Comparison of ENCODE assay signal across 15 mouse cellular contexts in genomic region chr10:128575063-128575462, GRCm38 (mm10). TPM values are rescaled to one million over a fixed set of nuclear protein-coding genes. Genes with fewer than 3 reads are reported as not detected.
DNase-seq lines count a peak whose midpoint lies in the region; ATAC-seq and TF ChIP-seq lines count a peak whose summit lies in the region.
"Had no signal": no experiment of that assay in that cellular context is flagged by ENCODE, and none has a peak within 500 bp of the region (broad histone marks: within the 10 kb centered on the region; RNA-seq: fewer than 3 reads in every experiment).

No protein-coding gene starts in this region.

- H3K27me3 ChIP-seq in hindbrain, postnatal 0 days (ENCODE audit: insufficient read depth, low read length), result no peaks in the 10 kb centered on the region
- H3K27me3 ChIP-seq in hindbrain, embryonic 10.5 days (ENCODE audit: insufficient read depth, poor library complexity, severe bottlenecking), result no peaks in the 10 kb centered on the region
- no peaks in the 10 kb centered on the region for H3K27me3 ChIP-seq in stomach, postnatal 0 days (ENCODE audit: control insufficient read depth, insufficient read depth, low read length)
- H3K27me3 ChIP-seq: intestine, embryonic 15.5 days; limb, embryonic 15.5 days; neural tube, embryonic 13.5 days had no signal

- peak; percentile 17; the same call in 1 of the 2 replicates for TF ChIP-seq CTCF in hindbrain, postnatal 0 days (IDR thresholded peaks at IDR 0.05; ENCODE audit: low read depth)
- peak; percentile 65 for TF ChIP-seq CTCF in stomach, postnatal 0 days (IDR thresholded peaks at IDR 0.05; ENCODE audit: low read depth)

- H3K9me3 ChIP-seq in hindbrain, postnatal 0 days (ENCODE audit: low read length), result no peaks in the 10 kb centered on the region
- 0 out of 2 replicates have a peak, but pooled peaks cover 2% of the 10 kb centered on the region for H3K9me3 ChIP-seq in hindbrain, embryonic 10.5 days
- no peaks in the 10 kb centered on the region for H3K9me3 ChIP-seq in stomach, postnatal 0 days (ENCODE audit: control insufficient read depth, low read length)
- H3K9me3 ChIP-seq: heart, embryonic 10.5 days; intestine, embryonic 15.5 days; limb, embryonic 15.5 days; midbrain, embryonic 10.5 days; neural tube, embryonic 13.5 days had no signal

- H3K9ac ChIP-seq in hindbrain, postnatal 0 days (replicated peaks; ENCODE audit: low read length), result no peak overlapping the region
- H3K9ac ChIP-seq in stomach, postnatal 0 days (ENCODE audit: low read length), result no peak overlapping the region
- H3K9ac ChIP-seq: intestine, embryonic 15.5 days; limb, embryonic 15.5 days; neural tube, embryonic 13.5 days had no signal

- H3K4me1 ChIP-seq in hindbrain, postnatal 0 days (ENCODE audit: insufficient read depth, low read length), result no peaks in the 10 kb centered on the region
- no peaks in the 10 kb centered on the region; the same call in 1 of the 2 replicates for H3K4me1 ChIP-seq in hindbrain, embryonic 10.5 days (replicated peaks)
- H3K4me1 ChIP-seq in stomach, postnatal 0 days (replicated peaks; ENCODE audit: control insufficient read depth, insufficient read depth), result no peaks in the 10 kb centered on the region
- H3K4me1 ChIP-seq: limb, embryonic 15.5 days; midbrain, embryonic 10.5 days; neural tube, embryonic 13.5 days had no signal

- H3K36me3 ChIP-seq in hindbrain, postnatal 0 days (ENCODE audit: insufficient read depth, low read length), result no peaks in the 10 kb centered on the region
- H3K36me3 ChIP-seq in hindbrain, embryonic 10.5 days, result peaks cover 3% of the 10 kb centered on the region; the same call in 1 of the 2 replicates
- H3K36me3 ChIP-seq in stomach, postnatal 0 days (ENCODE audit: control insufficient read depth, insufficient read depth, low read length), result peaks cover under 1% of the 10 kb centered on the region
- H3K36me3 ChIP-seq: midbrain, embryonic 10.5 days; neural tube, embryonic 13.5 days had no signal

- no peak overlapping the region for H3K27ac ChIP-seq in hindbrain, postnatal 0 days
- H3K27ac ChIP-seq in hindbrain, embryonic 10.5 days, result no peak overlapping the region
- no peak overlapping the region for H3K27ac ChIP-seq in stomach, postnatal 0 days (replicated peaks)
- H3K27ac ChIP-seq: heart, embryonic 10.5 days; intestine, embryonic 15.5 days; limb, embryonic 15.5 days; midbrain, embryonic 10.5 days; neural tube, embryonic 13.5 days had no signal

- TF ChIP-seq EP300 in stomach, postnatal 0 days (optimal IDR thresholded peaks at IDR 0.05), result no peak

- no peak for DNase-seq in hindbrain, postnatal 0 days (ENCODE audit: low spot score)
- DNase-seq in hindbrain, embryonic 10.5 days (ENCODE audit: low spot score), result no peak
- peak; percentile 41 for DNase-seq in thymus, postnatal 4 days
- DNase-seq in thymus, adult 18-20 months, result no peak
- peak; percentile 32 for DNase-seq in c-Kit-positive CD71-positive TER-119-positive erythroid progenitor cells, embryonic 14.5 days (ENCODE audit: low spot score)
- DNase-seq in stomach, postnatal 0 days (ENCODE audit: low spot score), result no peak
- DNase-seq in adrenal gland, adult 8-10 months, result no peak
- no peak for DNase-seq in right cerebral cortex, postnatal 4 days
- DNase-seq: spleen, adult 18-20 months; thymus, postnatal 14 days had no signal

- 95% methylated on average over 2 of the region's 2 CpGs for WGBS in hindbrain, postnatal 0 days
- 94% methylated on average over 2 of the region's 2 CpGs for WGBS in hindbrain, embryonic 10.5 days
- WGBS in stomach, postnatal 0 days, result 97% methylated on average over 2 of the region's 2 CpGs

- no peak overlapping the region for H3K4me2 ChIP-seq in hindbrain, postnatal 0 days (ENCODE audit: low read depth, low read length)
- no peak overlapping the region for H3K4me2 ChIP-seq in stomach, postnatal 0 days (replicated peaks; ENCODE audit: low read depth)
- H3K4me2 ChIP-seq: intestine, embryonic 15.5 days; limb, embryonic 15.5 days; neural tube, embryonic 13.5 days had no signal

- H3K4me3 ChIP-seq in hindbrain, postnatal 0 days (ENCODE audit: low read length), result no peak overlapping the region
- no peak overlapping the region for H3K4me3 ChIP-seq in hindbrain, embryonic 10.5 days
- no peak overlapping the region for H3K4me3 ChIP-seq in stomach, postnatal 0 days (ENCODE audit: low read depth, low read length)
- H3K4me3 ChIP-seq: heart, embryonic 10.5 days; intestine, embryonic 15.5 days; limb, embryonic 15.5 days; midbrain, embryonic 10.5 days; neural tube, embryonic 13.5 days had no signal

- ATAC-seq in hindbrain, postnatal 0 days, result no peak
- ATAC-seq in stomach, postnatal 0 days (ENCODE audit: low FRiP score, low TSS enrichment), result no peak
- ATAC-seq: intestine, embryonic 15.5 days had no signal

RNA-seq across cellular contexts. Expression of gene Pa2g4, which starts 9.3 kb away (rescaled TPM):
- total RNA-seq in hindbrain, postnatal 0 days (2014; rRNA removed), result 48.0 and 61.2 TPM in 2 replicates
- 114 and 117 TPM in 2 replicates for polyA plus RNA-seq in hindbrain, postnatal 0 days (2015; fragmentation: Nextera tagmentation; extraction: Ambion mirVana)
- polyA plus RNA-seq in hindbrain, embryonic 10.5 days (2016; fragmentation: Nextera tagmentation; extraction: Ambion mirVana), result 205 and 257 TPM in 2 replicates
- polyA plus RNA-seq in stomach, postnatal 0 days (2015; fragmentation: Nextera tagmentation; extraction: Ambion mirVana), result 131 and 135 TPM in 2 replicates
- 10 to 100 TPM; 67.4 to 77.6 (median 70.5) TPM for total RNA-seq in adrenal gland, adult 8-10 months (2022)

RNA-seq across cellular contexts. Expression of gene Erbb3, which starts 14.4 kb away (rescaled TPM):
- 1.3 and 1.7 TPM in 2 replicates for total RNA-seq in hindbrain, postnatal 0 days (2014; rRNA removed)
- polyA plus RNA-seq in hindbrain, postnatal 0 days (2015; fragmentation: Nextera tagmentation; extraction: Ambion mirVana), result 0.64 and 0.65 TPM in 2 replicates
- polyA plus RNA-seq in hindbrain, embryonic 10.5 days (2016; fragmentation: Nextera tagmentation; extraction: Ambion mirVana), result 5.0 and 13.5 TPM in 2 replicates
- 18.6 and 18.9 TPM in 2 replicates for polyA plus RNA-seq in stomach, postnatal 0 days (2015; fragmentation: Nextera tagmentation; extraction: Ambion mirVana)
- total RNA-seq in adrenal gland, adult 8-10 months (2022), result 1 to 10 TPM; 2.5 to 5.8 (median 4.6) TPM

RNA-seq across cellular contexts. Expression of gene Rpl41, which starts 26.0 kb away (rescaled TPM):
- total RNA-seq in hindbrain, postnatal 0 days (2014; rRNA removed), result 412 and 501 TPM in 2 replicates
- 2,609 and 2,618 TPM in 2 replicates for polyA plus RNA-seq in hindbrain, postnatal 0 days (2015; fragmentation: Nextera tagmentation; extraction: Ambion mirVana)
- 2,868 and 3,332 TPM in 2 replicates for polyA plus RNA-seq in hindbrain, embryonic 10.5 days (2016; fragmentation: Nextera tagmentation; extraction: Ambion mirVana)
- 3,550 and 3,693 TPM in 2 replicates for polyA plus RNA-seq in stomach, postnatal 0 days (2015; fragmentation: Nextera tagmentation; extraction: Ambion mirVana)
- total RNA-seq in adrenal gland, adult 8-10 months (2022), result 1,000 to 10,000 TPM; 2,263 to 2,673 (median 2,524) TPM

RNA-seq across cellular contexts. Expression of gene Zc3h10, which starts 27.5 kb away (rescaled TPM):
- total RNA-seq in hindbrain, postnatal 0 days (2014; rRNA removed), result 19.3 and 19.4 TPM in 2 replicates
- 12.5 and 13.8 TPM in 2 replicates for polyA plus RNA-seq in hindbrain, postnatal 0 days (2015; fragmentation: Nextera tagmentation; extraction: Ambion mirVana)
- 16.9 and 19.9 TPM in 2 replicates for polyA plus RNA-seq in hindbrain, embryonic 10.5 days (2016; fragmentation: Nextera tagmentation; extraction: Ambion mirVana)
- polyA plus RNA-seq in stomach, postnatal 0 days (2015; fragmentation: Nextera tagmentation; extraction: Ambion mirVana), result 7.8 and 8.5 TPM in 2 replicates
- 10 to 100 TPM; 12.9 to 15.0 (median 13.6) TPM for total RNA-seq in adrenal gland, adult 8-10 months (2022)

RNA-seq across cellular contexts. Expression of gene Esyt1, which starts 49.4 kb away (rescaled TPM):
- total RNA-seq in hindbrain, postnatal 0 days (2014; rRNA removed), result 22.9 and 29.0 TPM in 2 replicates
- 13.3 TPM in 2 replicates for polyA plus RNA-seq in hindbrain, postnatal 0 days (2015; fragmentation: Nextera tagmentation; extraction: Ambion mirVana)
- polyA plus RNA-seq in hindbrain, embryonic 10.5 days (2016; fragmentation: Nextera tagmentation; extraction: Ambion mirVana), result 20.2 and 22.0 TPM in 2 replicates
- 15.0 and 15.1 TPM in 2 replicates for polyA plus RNA-seq in stomach, postnatal 0 days (2015; fragmentation: Nextera tagmentation; extraction: Ambion mirVana)
- 10 to 100 TPM; 22.8 to 44.9 (median 33.2) TPM for total RNA-seq in adrenal gland, adult 8-10 months (2022)

Comparison
In these comparisons a context has a peak if more than half of its experiments do, and no peak if none do; other contexts are left out.
1. DNase-seq: peak in thymus, postnatal 4 days (single experiment) and c-Kit-positive CD71-positive TER-119-positive erythroid progenitor cells, embryonic 14.5 days (single experiment); none in hindbrain, postnatal 0 days (single experiment), hindbrain, embryonic 10.5 days (single experiment), thymus, adult 18-20 months (0 of 2), stomach, postnatal 0 days (single experiment), adrenal gland, adult 8-10 months (single experiment) and right cerebral cortex, postnatal 4 days (single experiment).